Mouse (Mus musculus): ENCODE data around the gene Clpp.

- TF ChIP-seq POLR2A (IDR thresholded peaks at IDR 0.05; ENCODE audit: low read depth, low read length) (peak; percentile 89), CTCF (IDR thresholded peaks at IDR 0.05; ENCODE audit: extremely low read depth, insufficient read length, insufficient replicate concordance, low read depth, low read length) (no peak)
Observed at GRCm38 (mm10) chr17:57031661-57032420, 41.7 kb downstream of the Clpp start.
